Mouse (Mus musculus) ES-Bruce4 (cell line): ENCODE data around the gene Mex3a.

ENCODE experiments used
- EP300 ChIP-seq: IDR thresholded peaks from 2 replicates; pipeline ENCODE4 v1.6.1; 2011; ENCODE audit warnings: low read depth, low read length; ENCODE audit not compliant: insufficient read depth
- POLR2A ChIP-seq: IDR thresholded peaks from one replicate; pipeline ENCODE4 v1.8.1; 2011; ENCODE audit warnings: low read length; ENCODE audit not compliant: insufficient read depth

GRCm38 (mm10) chr3:88509250-88509649, 22.9 kb upstream of the Mex3a start:
- TF ChIP-seq EP300, result no peak
- no peak for TF ChIP-seq POLR2A
